Mouse (Mus musculus) embryo, embryonic 11 days (tissue): ENCODE results near the gene Egln1.

ENCODE experiments used
- DNase-seq: peaks from one replicate; pipeline ENCODE4 v3.0.0-alpha.2; 2015

Egln1 gene

DNA sequence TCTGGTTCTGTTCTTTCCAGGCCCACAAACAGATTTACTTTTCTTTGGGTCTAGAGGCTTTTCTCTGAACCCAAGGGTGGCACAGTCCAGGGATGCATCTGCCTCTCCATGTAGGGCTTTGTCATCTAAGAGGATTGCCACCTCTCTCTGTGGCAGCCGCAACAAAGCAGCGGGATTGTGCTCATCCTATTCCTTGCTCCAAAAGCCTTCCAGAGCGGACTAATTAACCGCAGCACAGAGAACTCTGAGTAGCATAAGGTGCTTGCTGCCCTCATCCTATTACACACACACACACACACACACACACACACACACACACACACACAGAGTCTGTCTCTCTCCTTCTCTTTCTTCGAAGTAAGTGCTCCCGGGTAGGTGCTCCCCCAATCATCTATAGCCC is 5.3 kb downstream of the Egln1 start:
- no peak for DNase-seq

GRCm38 (mm10) chr8:124937293-124937692 is 11.8 kb downstream of the Egln1 start:
- no peak for DNase-seq

DNA sequence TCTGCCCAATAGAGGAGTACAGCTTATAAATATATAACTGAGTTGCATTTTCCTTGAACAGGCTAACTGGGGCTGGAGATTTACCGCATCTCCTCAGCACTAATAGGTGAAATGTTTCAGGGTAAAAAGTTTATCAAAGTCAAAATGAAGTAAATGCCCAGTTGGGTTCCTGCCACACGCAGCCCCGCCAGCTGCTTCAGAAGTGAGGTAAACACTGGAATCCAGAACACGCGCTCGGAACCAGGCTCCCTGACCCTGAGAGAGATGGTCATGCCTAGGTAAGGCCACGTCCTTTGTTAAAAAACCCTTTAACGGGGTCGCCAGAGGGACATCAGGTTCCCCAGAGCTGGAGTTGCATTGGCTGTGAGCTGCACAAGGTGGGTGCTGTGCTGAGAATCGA is 12.4 kb downstream of the Egln1 start:
- no peak for DNase-seq

GRCm38 (mm10) chr8:124935116-124935515 is 14.0 kb downstream of the Egln1 start:
- DNase-seq: no peak

- DNase-seq: no peak
These were observed 16.7 kb downstream of the Egln1 start for GRCm38 (mm10) chr8:124932435-124932834.

DNA sequence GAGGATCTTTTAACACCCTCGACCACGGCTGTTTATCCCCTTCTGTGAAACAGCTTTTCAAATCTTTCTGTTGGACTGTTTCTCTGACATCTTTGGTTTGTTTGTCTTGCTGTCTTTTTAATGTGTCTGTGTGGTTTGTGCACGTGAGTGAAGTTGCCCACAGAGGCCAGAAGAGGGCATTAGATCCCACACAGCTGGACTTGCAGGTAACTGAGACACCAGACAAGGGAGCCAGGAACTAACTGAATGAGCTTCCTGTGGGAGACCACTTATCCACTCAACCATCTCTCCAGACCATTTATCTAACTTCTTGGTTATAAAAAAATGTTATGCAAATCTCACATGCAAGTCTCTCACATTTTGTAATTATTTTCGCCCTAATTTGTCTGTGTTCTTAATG is 18.5 kb downstream of the Egln1 start:
- no peak for DNase-seq

GRCm38 (mm10) chr8:124930086-124930485 is 19.0 kb downstream of the Egln1 start:
- DNase-seq: no peak

DNA sequence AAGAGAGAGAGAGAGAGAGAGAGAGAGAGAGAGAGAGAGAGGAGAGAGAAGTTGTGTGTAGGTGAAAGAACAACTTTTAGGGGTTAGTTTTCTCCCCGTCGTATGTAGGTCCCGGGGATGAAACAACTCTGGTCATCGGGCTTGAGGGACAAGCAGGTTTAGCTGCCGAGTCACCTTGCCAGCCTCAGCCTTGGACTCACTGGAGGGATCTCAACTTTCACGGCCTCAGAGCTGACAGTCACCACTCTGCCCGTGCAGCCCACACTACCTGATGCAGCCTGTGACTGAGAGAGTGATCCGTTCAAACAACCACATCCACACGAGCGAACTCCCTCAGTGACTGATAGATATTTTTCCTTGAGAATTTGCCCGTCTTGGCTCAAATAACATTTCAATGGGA is 20.1 kb downstream of the Egln1 start:
- no peak for DNase-seq

DNA sequence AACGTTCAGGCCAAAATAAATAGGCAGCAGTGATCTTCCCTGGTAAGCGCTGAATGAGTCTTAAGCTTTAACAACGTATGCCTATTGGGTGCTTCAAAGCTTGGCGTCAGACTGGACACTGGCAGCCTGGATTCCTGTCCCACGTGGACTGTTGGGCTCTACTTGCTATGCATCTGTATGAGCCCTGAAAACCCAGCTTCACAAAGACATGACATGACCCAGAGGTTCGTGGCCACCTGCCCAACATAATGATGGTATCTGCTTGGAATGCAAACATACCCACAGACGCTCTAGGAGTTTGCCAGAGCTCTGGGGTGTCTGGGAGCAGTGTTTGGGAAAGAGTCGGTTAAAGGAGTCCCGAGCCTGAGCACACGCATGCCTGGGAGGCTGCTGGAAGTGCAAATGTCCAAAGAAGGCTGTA is 22.8 kb downstream of the Egln1 start:
- DNase-seq: no peak

GRCm38 (mm10) chr8:124925544-124926266 is 23.4 kb downstream of the Egln1 start:
- DNase-seq: no peak

DNA sequence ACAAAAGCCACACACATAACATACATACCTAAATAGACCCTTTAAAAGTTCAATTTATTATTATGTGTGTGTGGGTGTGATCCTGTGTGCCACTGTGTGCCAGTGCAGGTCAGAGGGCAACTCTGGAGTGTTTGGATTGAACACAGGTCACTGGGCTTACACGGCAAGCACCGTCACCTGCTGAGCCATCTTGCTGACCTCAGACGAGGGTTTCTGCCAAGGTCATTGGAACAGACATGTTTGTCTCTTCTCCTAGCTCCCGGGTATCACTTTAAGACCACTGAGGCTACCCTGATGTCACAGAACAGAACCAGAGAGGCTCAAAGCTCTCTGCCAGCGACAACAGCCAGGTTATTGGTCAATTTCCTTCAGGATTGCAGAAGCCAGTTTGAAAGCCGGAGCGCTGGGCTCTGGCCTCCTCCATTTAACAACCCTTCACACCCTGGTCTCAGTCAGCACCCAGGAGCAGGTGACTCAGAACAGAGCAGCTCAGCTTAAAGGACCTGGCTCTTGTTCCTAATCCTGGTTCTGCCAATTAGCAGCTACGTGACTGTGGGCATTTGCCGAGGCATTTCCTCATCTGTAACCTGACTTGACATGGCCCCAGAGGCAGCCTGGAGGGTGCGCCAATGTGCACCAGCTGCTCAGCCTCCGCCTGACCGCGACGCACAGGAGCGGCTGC is 25.0 kb downstream of the Egln1 start:
- no peak for DNase-seq

DNA sequence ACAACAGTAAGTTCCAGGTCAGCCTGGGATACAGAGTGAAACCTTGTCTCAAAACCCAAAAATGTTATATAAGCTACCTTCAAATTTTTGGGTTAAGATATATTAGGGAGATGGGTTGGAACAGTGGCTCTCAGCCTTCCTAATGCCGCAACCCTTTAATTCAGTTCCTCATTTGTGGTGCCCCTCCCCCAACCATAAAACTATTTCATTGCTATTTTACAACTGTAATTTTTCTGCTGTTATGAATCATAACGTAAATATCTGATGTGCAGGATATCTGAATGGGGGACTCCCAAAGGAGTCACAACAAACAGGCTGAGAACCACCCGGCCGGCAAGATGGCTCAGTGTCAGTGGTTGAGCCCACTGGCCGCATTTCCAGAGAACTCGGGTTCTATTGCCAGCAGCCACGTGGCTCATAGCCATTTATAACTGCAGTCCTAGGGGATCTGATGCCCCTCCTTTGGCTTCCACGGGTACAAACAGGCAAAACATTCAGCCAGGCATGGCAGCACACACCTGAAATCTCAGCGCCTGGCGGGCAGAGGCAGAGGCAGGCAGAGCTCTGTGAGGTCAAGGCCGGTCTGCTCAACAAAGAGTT is 26.5 kb downstream of the Egln1 start:
- DNase-seq: no peak

DNA sequence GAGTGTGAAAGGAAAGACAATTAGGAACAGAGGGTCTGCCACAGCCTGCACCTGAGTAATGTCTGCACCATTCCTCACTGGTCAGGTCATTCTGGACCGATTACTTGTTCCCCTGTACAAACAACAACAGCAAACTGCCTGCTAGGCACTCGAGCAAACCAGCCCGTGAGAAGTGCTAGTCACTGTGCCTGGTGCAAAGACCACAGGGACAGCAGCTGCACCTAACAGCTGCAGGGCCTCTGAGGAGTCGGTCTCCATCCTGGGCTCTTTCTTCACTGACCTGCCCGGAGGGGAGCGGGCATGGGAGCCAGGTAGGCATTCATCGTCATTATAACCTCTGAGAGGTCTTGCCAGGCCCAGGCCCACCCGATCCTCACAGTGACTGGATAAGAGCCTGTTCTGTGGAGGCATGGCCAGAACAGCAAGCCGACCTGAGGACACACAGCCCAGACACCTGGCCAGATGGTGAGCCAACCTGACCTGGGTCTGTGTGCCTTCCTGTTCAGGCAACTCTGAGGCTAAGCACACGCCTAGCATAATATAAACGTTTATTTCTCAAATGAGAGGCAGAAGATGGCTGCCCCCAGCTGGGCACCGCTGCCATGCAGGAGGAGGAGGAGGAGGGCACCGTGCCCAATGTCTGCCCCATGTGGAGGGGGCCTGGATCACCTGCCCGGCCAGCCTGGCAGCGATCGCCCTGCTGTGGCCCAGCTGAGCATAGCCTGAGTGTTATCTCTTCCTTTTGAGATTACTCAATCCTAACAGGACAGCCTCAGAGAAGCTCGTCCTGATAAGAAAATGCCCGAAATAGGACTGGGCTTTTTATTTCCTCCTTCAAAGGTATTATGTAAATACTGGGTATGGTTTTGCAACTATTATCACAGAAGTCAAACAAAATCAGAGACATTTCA is 27.5 kb downstream of the Egln1 start:
- no peak for DNase-seq

DNA sequence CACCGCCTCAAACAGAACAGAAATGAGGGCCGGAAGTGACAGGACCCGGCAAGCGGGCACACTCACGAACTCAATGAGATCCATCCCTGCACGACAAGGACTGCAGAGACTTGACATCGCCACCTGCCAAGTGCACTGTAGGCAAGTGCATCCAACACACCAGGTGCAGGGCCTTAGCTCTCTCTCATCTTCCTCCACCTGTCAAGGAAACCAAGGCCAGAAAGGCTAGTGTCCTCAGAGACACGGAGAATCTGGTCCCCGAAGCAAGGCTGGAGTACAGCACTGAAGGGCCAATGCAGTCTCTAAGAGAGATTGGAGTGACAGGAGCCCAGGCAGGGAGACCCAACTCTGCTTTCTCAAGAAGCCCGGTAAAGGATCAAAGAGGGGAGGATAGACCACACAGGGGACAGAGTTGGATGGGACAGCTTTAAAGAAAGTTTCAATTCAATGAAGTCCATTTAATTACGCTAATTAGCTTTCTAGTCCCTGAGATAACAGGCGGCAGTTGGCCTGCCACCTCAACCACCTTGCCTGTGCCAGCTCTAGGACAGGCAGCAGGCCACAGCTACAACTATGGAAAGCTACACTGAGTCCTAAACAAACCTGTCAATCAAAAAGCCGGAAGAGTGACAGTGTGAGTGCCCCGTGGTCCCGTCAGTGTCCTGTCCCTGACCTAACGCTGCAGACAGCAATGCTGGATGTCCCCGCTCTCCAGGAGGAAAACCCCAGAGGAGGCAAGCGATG is 31.2 kb downstream of the Egln1 start:
- no peak for DNase-seq

DNA sequence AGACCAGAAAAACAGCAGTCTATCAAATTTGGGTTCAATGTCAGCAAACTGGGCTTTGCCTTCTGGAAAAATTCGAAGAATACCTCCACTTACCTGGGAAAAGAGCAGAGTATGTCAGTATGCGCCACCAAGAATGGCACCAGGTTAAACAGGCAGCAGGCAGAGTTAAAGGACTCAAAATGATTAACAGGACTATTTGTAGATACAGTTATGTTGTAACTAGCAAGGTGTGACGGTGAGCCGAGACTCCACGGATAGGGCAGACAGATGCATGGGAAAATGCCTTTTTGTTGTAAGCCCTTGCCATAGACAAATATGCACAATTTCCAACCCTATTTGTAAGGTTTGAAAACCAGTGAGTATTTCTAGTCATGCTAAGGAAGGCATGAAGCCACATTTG is 35.1 kb downstream of the Egln1 start:
- no peak for DNase-seq

- DNase-seq: no peak
These were observed 36.9 kb downstream of the Egln1 start for GRCm38 (mm10) chr8:124911938-124912872.

GRCm38 (mm10) chr8:124910349-124910748 is 38.8 kb downstream of the Egln1 start:
- no peak for DNase-seq

DNA sequence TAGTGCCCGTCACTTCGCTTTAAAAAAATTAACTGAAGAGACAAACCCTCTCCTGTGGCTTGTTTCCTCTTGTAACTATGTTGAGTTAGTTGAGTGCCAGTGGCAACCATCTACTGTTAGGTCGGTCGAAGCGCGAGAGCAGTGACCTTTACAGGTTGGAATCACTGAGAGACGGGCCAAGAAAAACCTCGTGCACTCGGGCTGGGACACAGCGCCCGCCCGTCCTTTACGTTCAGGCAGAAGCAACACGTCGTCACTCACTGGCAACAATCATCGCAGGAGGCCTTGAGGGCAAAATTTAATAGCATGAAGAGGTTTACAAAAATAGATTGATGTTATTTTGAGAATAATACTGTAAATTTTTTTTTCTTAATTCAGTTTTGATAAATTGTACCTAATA is 39.2 kb downstream of the Egln1 start:
- DNase-seq: no peak

GRCm38 (mm10) chr8:124905482-124905881 is 43.6 kb downstream of the Egln1 start:
- no peak for DNase-seq

DNA sequence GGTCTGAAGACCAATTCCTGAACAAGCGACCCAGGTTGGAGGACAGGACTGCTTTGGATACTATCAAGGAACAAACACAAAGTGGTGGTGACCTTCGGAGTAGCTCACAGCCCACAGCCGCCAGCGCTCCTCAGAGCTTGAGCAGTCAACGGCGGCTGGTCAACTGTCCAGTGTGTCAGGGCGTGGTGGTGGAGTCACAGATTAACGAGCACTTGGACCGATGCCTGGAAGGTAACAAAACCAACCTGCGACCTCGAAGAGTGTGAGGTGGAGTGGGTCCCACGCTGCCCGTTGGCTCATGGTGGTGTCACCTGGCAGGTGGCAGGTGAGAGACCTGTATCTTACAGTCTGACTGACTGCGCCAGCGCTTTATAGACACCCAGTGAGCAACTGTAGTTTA is 45.9 kb downstream of the Egln1 start:
- DNase-seq: no peak

- DNase-seq: no peak
These were observed 50.7 kb downstream of the Egln1 start for GRCm38 (mm10) chr8:124898251-124898905.
